Mouse (Mus musculus) testis, adult 2 months (tissue): ENCODE measurements around the gene Odf3b.

Experiments used
- CTCF ChIP-seq: fragments of 200-500 bp; IDR thresholded peaks from 2 replicates; pipeline ENCODE4 v1.5.1; 2012; ENCODE audit warnings: low read depth, mild to moderate bottlenecking, inconsistent platforms, low read length, moderate library complexity; ENCODE audit not compliant: control insufficient read depth, insufficient read depth, insufficient replicate concordance
- POLR2A ChIP-seq: fragments of 200-500 bp; IDR thresholded peaks from 2 replicates; pipeline ENCODE4 v1.6.1; 2012; ENCODE audit warnings: low read depth, mild to moderate bottlenecking, inconsistent platforms, low read length, moderate library complexity; ENCODE audit not compliant: control insufficient read depth

DNA sequence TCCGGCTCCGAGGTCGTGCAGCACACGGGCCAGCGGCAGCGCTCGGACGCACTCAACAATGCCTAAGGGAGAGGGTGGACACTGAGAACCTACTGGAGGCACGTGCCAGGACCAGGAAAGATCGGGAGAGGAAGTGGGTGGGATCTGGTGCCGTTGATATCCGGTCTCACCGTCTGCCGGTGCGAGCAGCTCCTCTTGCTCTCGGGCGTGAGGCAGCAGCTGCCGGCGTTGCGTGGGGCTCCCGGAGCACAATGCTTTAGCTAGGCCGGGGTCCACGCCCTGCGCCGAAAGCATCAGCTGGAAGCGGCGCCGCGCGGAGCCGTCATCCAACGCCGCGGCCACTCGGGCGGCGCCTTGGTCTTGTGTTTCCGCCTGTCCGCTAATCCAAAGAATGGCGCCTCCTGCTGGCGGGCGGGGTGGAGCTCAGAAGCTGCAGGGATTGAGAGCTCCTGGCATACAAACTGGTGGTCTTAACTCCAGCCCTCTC is 5.3 kb downstream of the Odf3b start, which contains the start of gene Sco2:
- TF ChIP-seq POLR2A (peak; percentile 84; the same call in 1 of the 2 replicates), CTCF (peak; percentile 72; the same call in 1 of the 2 replicates)
